Mouse (Mus musculus): ENCODE data around the gene Snx12.

DNA sequence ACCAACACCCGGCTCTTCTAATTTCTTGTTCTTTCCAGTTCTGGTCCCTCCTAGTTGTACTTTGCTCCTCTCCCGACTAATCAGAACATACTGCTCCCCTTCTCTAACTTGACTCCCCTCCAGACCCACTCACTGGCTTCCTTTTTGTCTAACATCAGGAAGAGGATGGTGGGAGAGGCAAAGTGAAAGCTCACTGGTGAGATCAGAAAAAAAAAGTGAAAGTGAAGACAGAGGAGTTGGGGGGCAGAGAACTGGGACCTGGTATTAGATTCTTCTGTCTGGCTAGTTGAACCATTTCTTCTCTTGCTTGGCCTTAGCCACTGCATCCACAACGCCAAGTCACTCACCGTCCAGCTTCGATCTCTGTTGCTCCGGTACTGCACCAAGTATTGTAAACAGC is 44.3 kb upstream of the Snx12 start:
- TF ChIP-seq CTCF (IDR thresholded peaks at IDR 0.05; ENCODE audit: low read depth, low read length) = no peak
- no peak for TF ChIP-seq POLR2A (IDR thresholded peaks at IDR 0.05; ENCODE audit: extremely low read depth, insufficient read depth, low read length)
